Mouse (Mus musculus): ENCODE measurements at regions not wholly inside any gene's neighbourhood (a gene's known extent, or its start where the extent isn't known, plus 50 kb on each side); places are given as distances from the start of the nearest gene placed in this dataset.

- no peak for TF ChIP-seq CTCF (IDR thresholded peaks at IDR 0.05; ENCODE audit: borderline replicate concordance, extremely low read depth, insufficient read depth, insufficient read length)
- no peak for TF ChIP-seq POLR2A (IDR thresholded peaks at IDR 0.05; ENCODE audit: borderline replicate concordance, extremely low read depth, insufficient read depth, insufficient read length, poor library complexity, severe bottlenecking)
Measured at GRCm38 (mm10) chr1:177557432-177557831, 115.3 kb downstream of the Zbtb18 start.

Measured in brain, embryonic 14.5 days (tissue).